In the genomic region with DNA sequence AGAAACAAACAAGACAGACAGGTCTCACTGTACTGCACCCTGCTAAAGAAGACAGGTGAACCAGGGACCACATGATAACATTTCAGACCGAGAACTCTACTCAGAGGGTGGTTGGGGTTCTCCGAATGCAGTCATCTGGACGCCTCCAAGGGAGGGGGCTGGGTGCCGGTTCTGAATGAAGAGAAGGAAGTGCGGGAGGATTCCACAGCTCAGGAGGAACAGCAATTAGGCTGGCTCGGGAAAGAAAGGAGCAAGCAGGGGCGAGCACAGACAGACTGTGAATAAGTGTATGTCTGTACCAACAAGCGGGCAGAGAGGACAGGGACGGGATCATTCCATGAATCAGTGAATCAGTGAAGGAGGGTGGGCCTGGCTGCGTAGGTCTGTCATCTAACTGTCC, we compare ENCODE assay signal across 18 mouse cellular contexts.
"Had no signal": no experiment of that assay in that cellular context is flagged by ENCODE, and none has a peak within 500 bp of the region (broad histone marks: within the 10 kb centered on the region; RNA-seq: fewer than 3 reads in every experiment).

No protein-coding gene starts in this region.

- H3K9ac ChIP-seq: liver, embryonic 15.5 days; liver, postnatal 0 days; lung, embryonic 15.5 days; midbrain, embryonic 12.5 days; neural tube, embryonic 12.5 days; stomach, embryonic 15.5 days had no signal

- H3K4me2 ChIP-seq: liver, embryonic 15.5 days; lung, embryonic 15.5 days; midbrain, embryonic 12.5 days; neural tube, embryonic 12.5 days; stomach, embryonic 15.5 days had no signal

- H3K36me3 ChIP-seq: liver, embryonic 15.5 days; lung, embryonic 15.5 days; midbrain, embryonic 12.5 days; neural tube, embryonic 12.5 days; stomach, embryonic 15.5 days had no signal

- H3K4me1 ChIP-seq: liver, embryonic 15.5 days; lung, embryonic 15.5 days; midbrain, embryonic 12.5 days; neural tube, embryonic 12.5 days; stomach, embryonic 15.5 days had no signal

- H3K27me3 ChIP-seq: lung, embryonic 15.5 days; neural tube, embryonic 12.5 days; stomach, embryonic 15.5 days had no signal

- H3K27ac ChIP-seq: liver, embryonic 15.5 days; lung, embryonic 15.5 days; macrophage; midbrain, embryonic 12.5 days; neural tube, embryonic 12.5 days; stomach, embryonic 15.5 days; stomach, postnatal 0 days had no signal

- H3K9me3 ChIP-seq: liver, embryonic 15.5 days; lung, embryonic 15.5 days; midbrain, embryonic 12.5 days; neural tube, embryonic 12.5 days; stomach, embryonic 15.5 days had no signal

- DNase-seq: liver, postnatal 0 days; lung, adult 2 months; lung, postnatal 14 days; lung, postnatal 36 days; midbrain, embryonic 14.5 days; right cerebral cortex, postnatal 14 days; thymus, adult 2 months; thymus, postnatal 25 days; thymus, postnatal 4 days had no signal

- H3K4me3 ChIP-seq: liver, embryonic 15.5 days; lung, embryonic 15.5 days; megakaryocyte, embryonic 14.5 days; midbrain, embryonic 12.5 days; neural tube, embryonic 12.5 days; stomach, embryonic 15.5 days had no signal

- ATAC-seq: liver, postnatal 0 days; lung, postnatal 0 days had no signal
